Comparison of ENCODE assay signal across 10 mouse cellular contexts in the genomic region with DNA sequence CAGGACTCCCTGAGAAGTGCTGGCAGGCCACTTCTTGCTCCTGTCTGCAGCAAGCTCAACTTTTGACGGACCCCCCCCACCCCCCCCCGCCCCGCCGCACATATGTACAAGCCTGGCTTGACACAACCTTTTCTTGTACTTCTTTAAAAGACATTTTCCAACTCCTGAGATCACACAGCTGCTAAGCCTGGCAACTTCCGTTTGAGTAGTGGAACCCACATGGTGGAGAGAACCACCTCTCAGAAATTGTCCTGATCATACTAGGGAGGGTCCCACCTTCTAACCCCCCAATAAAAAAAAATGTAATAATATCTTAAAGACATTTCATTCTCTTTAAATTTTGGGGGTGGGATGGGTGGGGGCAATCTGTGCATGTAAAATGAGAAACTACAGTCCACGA. TPM values are rescaled to one million over a fixed set of nuclear protein-coding genes. Genes with fewer than 3 reads are reported as not detected.
DNase-seq lines count a peak whose midpoint lies in the region; ATAC-seq and TF ChIP-seq lines count a peak whose summit lies in the region.
"Had no signal": no experiment of that assay in that cellular context is flagged by ENCODE, and none has a peak within 500 bp of the region (broad histone marks: within the 10 kb centered on the region; RNA-seq: fewer than 3 reads in every experiment).

No protein-coding gene starts in this region.

- TF ChIP-seq CTCF in lung, embryonic 14.5 days (IDR thresholded peaks at IDR 0.05; ENCODE audit: low read depth), result no peak
- TF ChIP-seq CTCF in thymus, adult 2 months (IDR thresholded peaks at IDR 0.05; ENCODE audit: borderline replicate concordance, control insufficient read depth, extremely low read depth, insufficient read depth, low read length, poor library complexity), result no peak

- peak overlapping the region; percentile 89 for H3K4me2 ChIP-seq in lung, embryonic 14.5 days
- peak overlapping the region; percentile 84 for H3K4me2 ChIP-seq in forebrain, embryonic 14.5 days (ENCODE audit: low read length)
- H3K4me2 ChIP-seq in liver, embryonic 12.5 days, result peak overlapping the region; percentile 95

- no peak for ATAC-seq in lung, embryonic 14.5 days (ENCODE audit: insufficient read depth)
- no peak for ATAC-seq in forebrain, embryonic 14.5 days
- no peak for ATAC-seq in liver, embryonic 12.5 days

- H3K27ac ChIP-seq in lung, embryonic 14.5 days (ENCODE audit: low read depth), result peak overlapping the region; percentile 84; the same call in 1 of the 2 replicates
- no peak overlapping the region for H3K27ac ChIP-seq in forebrain, embryonic 14.5 days (ENCODE audit: low read depth, low read length)
- peak overlapping the region; percentile 98 for H3K27ac ChIP-seq in liver, embryonic 12.5 days
- peak overlapping the region; percentile 86; the same call in 1 of the 2 replicates for H3K27ac ChIP-seq in thymus, adult 2 months (ENCODE audit: control insufficient read depth, insufficient read depth, low read length)

- peak; percentile 39 for DNase-seq in lung, embryonic 14.5 days
- no peak for DNase-seq in lung, postnatal 14 days
- DNase-seq in forebrain, embryonic 14.5 days (ENCODE audit: low spot score), result no peak
- DNase-seq in thymus, adult 2 months, result peak; percentile 10
- DNase-seq in spleen, adult 18-20 months, result no peak
- DNase-seq in urinary bladder, postnatal 4 days (ENCODE audit: low spot score in 2 of 2), result no peak
- no peak for DNase-seq in left cerebral cortex, postnatal 25 days (ENCODE audit: low spot score in 2 of 2)

- intact Hi-C loops in left cerebral cortex, postnatal 25 days (cut with DNase I), result loop anchor here (5.0 kb wide), 1 partner anchor 175 kb away; no protein-coding TSS in a partner anchor

- 0 out of 2 replicates have a peak, but pooled peaks cover 3% of the 10 kb centered on the region for H3K4me1 ChIP-seq in lung, embryonic 14.5 days (ENCODE audit: insufficient read depth)
- peaks cover 11% of the 10 kb centered on the region for H3K4me1 ChIP-seq in forebrain, embryonic 14.5 days (ENCODE audit: control insufficient read depth, insufficient read depth, low read length)
- peaks cover 25% of the 10 kb centered on the region for H3K4me1 ChIP-seq in liver, embryonic 12.5 days
- peaks cover 4% of the 10 kb centered on the region for H3K4me1 ChIP-seq in thymus, adult 2 months (replicated peaks; ENCODE audit: control insufficient read depth, insufficient read depth, low read length)

- H3K9me3 ChIP-seq in lung, embryonic 14.5 days (ENCODE audit: low read depth, low read length), result no peaks in the 10 kb centered on the region
- H3K9me3 ChIP-seq in forebrain, embryonic 14.5 days (replicated peaks; ENCODE audit: control insufficient read depth, low read length), result no peaks in the 10 kb centered on the region
- no peaks in the 10 kb centered on the region for H3K9me3 ChIP-seq in liver, embryonic 12.5 days (replicated peaks)

- WGBS in lung, embryonic 14.5 days, result 33% methylated on average over 6 of the region's 6 CpGs
- WGBS in forebrain, embryonic 14.5 days, result 62% methylated on average over 6 of the region's 6 CpGs
- 52% methylated on average over 6 of the region's 6 CpGs for WGBS in liver, embryonic 12.5 days (ENCODE audit: insufficient replicate concordance)
- WGBS in thymus, adult 2 months, result 15% methylated on average over 6 of the region's 6 CpGs

- TF ChIP-seq POLR2A in thymus, adult 2 months (IDR thresholded peaks at IDR 0.05; ENCODE audit: control insufficient read depth, extremely low read depth, insufficient read depth, low read length, poor library complexity), result no peak

- peaks cover 16% of the 10 kb centered on the region for H3K36me3 ChIP-seq in lung, embryonic 14.5 days (ENCODE audit: insufficient read depth)
- H3K36me3 ChIP-seq in forebrain, embryonic 14.5 days (ENCODE audit: control insufficient read depth, insufficient read depth, low read length), result peaks cover 24% of the 10 kb centered on the region
- H3K36me3 ChIP-seq in liver, embryonic 12.5 days, result peaks cover 38% of the 10 kb centered on the region
- H3K36me3 ChIP-seq in thymus, adult 2 months (ENCODE audit: control insufficient read depth, insufficient read depth, low read length), result peaks cover 12% of the 10 kb centered on the region

- no peaks in the 10 kb centered on the region for H3K27me3 ChIP-seq in lung, embryonic 14.5 days (ENCODE audit: insufficient read depth, low read length)
- no peaks in the 10 kb centered on the region for H3K27me3 ChIP-seq in forebrain, embryonic 14.5 days (replicated peaks; ENCODE audit: control insufficient read depth, insufficient read depth, low read length)
- H3K27me3 ChIP-seq in liver, embryonic 12.5 days (replicated peaks), result no peaks in the 10 kb centered on the region
- H3K27me3 ChIP-seq in thymus, adult 2 months (ENCODE audit: control insufficient read depth, insufficient read depth, low read length), result no peaks in the 10 kb centered on the region

- peak overlapping the region; percentile 60; the same call in 1 of the 2 replicates for H3K9ac ChIP-seq in lung, embryonic 14.5 days
- peak overlapping the region; percentile 83; the same call in 1 of the 2 replicates for H3K9ac ChIP-seq in forebrain, embryonic 14.5 days (ENCODE audit: low read length)
- H3K9ac ChIP-seq in liver, embryonic 12.5 days, result peak overlapping the region; percentile 87

- peak overlapping the region; percentile 63 for H3K4me3 ChIP-seq in lung, embryonic 14.5 days (ENCODE audit: low read depth, low read length)
- H3K4me3 ChIP-seq in forebrain, embryonic 14.5 days (ENCODE audit: low read depth, low read length), result no peak overlapping the region
- H3K4me3 ChIP-seq in liver, embryonic 12.5 days, result peak overlapping the region; percentile 81; the same call in 1 of the 2 replicates
- H3K4me3 ChIP-seq in thymus, adult 2 months (ENCODE audit: control insufficient read depth, insufficient read depth, low read length), result peak overlapping the region; percentile 60; the same call in 1 of the 2 replicates

RNA-seq across cellular contexts. Expression of gene Uvssa, which starts 1.2 kb away (rescaled TPM):
- 8.2 and 8.4 TPM in 2 replicates for polyA plus RNA-seq in lung, embryonic 14.5 days (2014; fragmentation: Nextera tagmentation; extraction: Ambion mirVana)
- polyA plus RNA-seq in forebrain, embryonic 14.5 days (2014; fragmentation: Nextera tagmentation; extraction: Ambion mirVana), result 4.7 and 5.5 TPM in 2 replicates
- polyA plus RNA-seq in liver, embryonic 12.5 days (2016; fragmentation: Nextera tagmentation; extraction: Ambion mirVana), result 3.5 and 3.6 TPM in 2 replicates
- polyA plus RNA-seq in thymus, adult 2 months (2012; rRNA removed), result 9.7 and 10.6 TPM in 2 replicates
- 1 to 10 TPM; 4.9 to 5.9 TPM for total RNA-seq in left cerebral cortex, postnatal 25 days (2021)

RNA-seq across cellular contexts. Expression of gene Maea, which starts 41.9 kb away (rescaled TPM):
- polyA plus RNA-seq in lung, embryonic 14.5 days (2014; fragmentation: Nextera tagmentation; extraction: Ambion mirVana), result 125 and 127 TPM in 2 replicates
- polyA plus RNA-seq in forebrain, embryonic 14.5 days (2014; fragmentation: Nextera tagmentation; extraction: Ambion mirVana), result 122 TPM in 2 replicates
- polyA plus RNA-seq in liver, embryonic 12.5 days (2016; fragmentation: Nextera tagmentation; extraction: Ambion mirVana), result 64.2 and 67.7 TPM in 2 replicates
- 124 and 130 TPM in 2 replicates for polyA plus RNA-seq in thymus, adult 2 months (2012; rRNA removed)
- total RNA-seq in left cerebral cortex, postnatal 25 days (2021), result 100 to 1,000 TPM in 1 of 2 experiments, 10 to 100 TPM in 1; 90.8 to 100 TPM

RNA-seq across cellular contexts. Expression of gene Nkx1-1, which starts 56.6 kb away (rescaled TPM):
- polyA plus RNA-seq in lung, embryonic 14.5 days (2014; fragmentation: Nextera tagmentation; extraction: Ambion mirVana), result not detected in 2 replicates
- polyA plus RNA-seq in forebrain, embryonic 14.5 days (2014; fragmentation: Nextera tagmentation; extraction: Ambion mirVana), result not detected in 2 replicates
- not detected in 2 replicates for polyA plus RNA-seq in liver, embryonic 12.5 days (2016; fragmentation: Nextera tagmentation; extraction: Ambion mirVana)
- 0.10 TPM in 1 of 2 replicates, not detected in the other for polyA plus RNA-seq in thymus, adult 2 months (2012; rRNA removed)
- total RNA-seq in left cerebral cortex, postnatal 25 days (2021), result not detected
- total RNA-seq: gastrocnemius, postnatal 10 days had no signal
- polyA plus RNA-seq: small intestine, adult 2 months had no signal

Comparison
In these comparisons a context has a peak if more than half of its experiments do, and no peak if none do; other contexts are left out.
1. DNase-seq: peak in lung, embryonic 14.5 days (single experiment) and thymus, adult 2 months (single experiment); none in lung, postnatal 14 days (single experiment), forebrain, embryonic 14.5 days (single experiment), spleen, adult 18-20 months (0 of 2), urinary bladder, postnatal 4 days (0 of 2) and left cerebral cortex, postnatal 25 days (0 of 2).
2. Peak in every context shown above with its lines, with median percentiles within 50 percentile points of each other: H3K4me2 ChIP-seq and H3K9ac ChIP-seq.